In the genomic region with DNA sequence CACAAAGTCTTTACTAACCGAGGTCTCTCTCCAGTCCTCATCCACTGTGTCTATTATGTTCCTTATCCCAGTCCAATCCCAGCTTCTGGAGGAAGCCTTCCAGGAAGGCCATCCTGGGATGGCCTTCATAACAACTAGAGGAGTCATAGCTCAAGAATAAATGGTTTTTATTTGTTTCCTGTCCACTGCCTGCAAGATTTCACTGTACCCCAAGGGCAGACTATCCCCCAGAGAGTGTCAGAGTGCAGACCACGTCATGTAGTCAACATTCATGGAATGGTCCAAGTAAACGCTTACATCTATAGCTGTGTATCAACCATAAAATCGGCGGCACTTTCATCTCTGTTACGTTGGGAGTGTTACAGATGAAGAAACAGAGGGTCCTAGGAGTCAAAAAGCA, we compare ENCODE assay signal across 11 mouse cellular contexts.
DNase-seq lines count a peak whose midpoint lies in the region.
"Had no signal": no experiment of that assay in that cellular context is flagged by ENCODE, and none has a peak within 500 bp of the region (broad histone marks: within the 10 kb centered on the region; RNA-seq: fewer than 3 reads in every experiment).

No protein-coding gene starts in this region.

- intact Hi-C loops in heart, postnatal 25 days (cut with DNase I) = no loop called here

- peak; percentile 18 to 51 for DNase-seq in adrenal gland, adult (ENCODE audit: inconsistent age in 2 of 2, low spot score in 1 of 2)
- DNase-seq in adrenal gland, postnatal 25 days = no peak
- peak; percentile 19 for DNase-seq in heart, adult 8-10 months (ENCODE audit: low spot score)
- DNase-seq in heart, postnatal 25 days (ENCODE audit: low spot score) = no peak
- peak; percentile 55 for DNase-seq in 3T3-L1 (ENCODE audit: low read depth, low spot score)
- peak; percentile 34 for DNase-seq in kidney, postnatal 10 days
- no peak for DNase-seq in embryo, embryonic 9.5 days (ENCODE audit: extremely low spot score)
- no peak for DNase-seq in ovary, postnatal 14 days (ENCODE audit: low spot score)
- DNase-seq: cerebellum, adult 11 months; left cerebral cortex, postnatal 4 days; lung, embryonic 14.5 days had no signal

Comparison
In these comparisons a context has a peak if more than half of its experiments do, and no peak if none do; other contexts are left out.
1. DNase-seq: peak in adrenal gland, adult (2 of 2), heart, adult 8-10 months (single experiment), 3T3-L1 (single experiment) and kidney, postnatal 10 days (single experiment); none in adrenal gland, postnatal 25 days (single experiment), heart, postnatal 25 days (single experiment), embryo, embryonic 9.5 days (single experiment) and ovary, postnatal 14 days (single experiment).